Mouse (Mus musculus): ENCODE measurements around the gene Cabp1. TPM values are rescaled to one million over a fixed set of nuclear protein-coding genes. Genes with fewer than 3 reads are reported as not detected.
"Not testable (repeated sequence)": the region's sequence is repeated elsewhere in the genome, so short reads cannot be mapped to it uniquely, and the experiment has no call there.

The Cabp1 gene
- total RNA-seq, 1 experiment from 2014 or later = not detected

GRCm38 (mm10) chr5:115158040-115158983, 35.9 kb downstream of the Cabp1 start, which contains the start of gene Mlec:
Gene Mlec, minus strand, starts transcription at chr5:115158179.
- peak; percentile 91 for ATAC-seq (ENCODE audit: extremely low read depth, insufficient number of reproducible peaks, low FRiP score, poor library complexity, severe bottlenecking)

GRCm38 (mm10) chr5:115156933-115157589, 37.1 kb downstream of the Cabp1 start:
- ATAC-seq (ENCODE audit: extremely low read depth, insufficient number of reproducible peaks, low FRiP score, poor library complexity, severe bottlenecking) = no peak

- ATAC-seq (ENCODE audit: extremely low read depth, insufficient number of reproducible peaks, low FRiP score, poor library complexity, severe bottlenecking) = no peak
These were observed 37.8 kb downstream of the Cabp1 start for GRCm38 (mm10) chr5:115156401-115156800.

GRCm38 (mm10) chr5:115155831-115156230, 38.4 kb downstream of the Cabp1 start:
- peak; percentile 46 for ATAC-seq (ENCODE audit: extremely low read depth, insufficient number of reproducible peaks, low FRiP score, poor library complexity, severe bottlenecking)

GRCm38 (mm10) chr5:115155156-115155631, 39.0 kb downstream of the Cabp1 start:
- no peak for ATAC-seq (ENCODE audit: extremely low read depth, insufficient number of reproducible peaks, low FRiP score, poor library complexity, severe bottlenecking)

- no peak for ATAC-seq (ENCODE audit: extremely low read depth, insufficient number of reproducible peaks, low FRiP score, poor library complexity, severe bottlenecking)
These were observed 41.8 kb downstream of the Cabp1 start for GRCm38 (mm10) chr5:115152132-115152956.

- ATAC-seq (ENCODE audit: extremely low read depth, insufficient number of reproducible peaks, low FRiP score, poor library complexity, severe bottlenecking) = no peak
These were observed 42.7 kb downstream of the Cabp1 start for GRCm38 (mm10) chr5:115151457-115151856.

GRCm38 (mm10) chr5:115150991-115151390, 43.2 kb downstream of the Cabp1 start:
- no peak for ATAC-seq (ENCODE audit: extremely low read depth, insufficient number of reproducible peaks, low FRiP score, poor library complexity, severe bottlenecking)

- peak; percentile 65 for ATAC-seq (ENCODE audit: extremely low read depth, insufficient number of reproducible peaks, low FRiP score, poor library complexity, severe bottlenecking)
These were observed 44.3 kb downstream of the Cabp1 start for GRCm38 (mm10) chr5:115149675-115150459.

GRCm38 (mm10) chr5:115148872-115149271, 45.3 kb downstream of the Cabp1 start:
- not testable (repeated sequence) for ATAC-seq (ENCODE audit: extremely low read depth, insufficient number of reproducible peaks, low FRiP score, poor library complexity, severe bottlenecking)

GRCm38 (mm10) chr5:115148378-115148777, 45.8 kb downstream of the Cabp1 start:
- ATAC-seq (ENCODE audit: extremely low read depth, insufficient number of reproducible peaks, low FRiP score, poor library complexity, severe bottlenecking) = no peak

- ATAC-seq (ENCODE audit: extremely low read depth, insufficient number of reproducible peaks, low FRiP score, poor library complexity, severe bottlenecking) = no peak
These were observed 46.8 kb downstream of the Cabp1 start for GRCm38 (mm10) chr5:115147388-115147787.

- no peak for ATAC-seq (ENCODE audit: extremely low read depth, insufficient number of reproducible peaks, low FRiP score, poor library complexity, severe bottlenecking)
These were observed 47.4 kb downstream of the Cabp1 start for GRCm38 (mm10) chr5:115146747-115147130.

- ATAC-seq (ENCODE audit: extremely low read depth, insufficient number of reproducible peaks, low FRiP score, poor library complexity, severe bottlenecking) = no peak
These were observed 48.0 kb downstream of the Cabp1 start for GRCm38 (mm10) chr5:115145976-115146746.

- ATAC-seq (ENCODE audit: extremely low read depth, insufficient number of reproducible peaks, low FRiP score, poor library complexity, severe bottlenecking) = no peak
These were observed 48.8 kb downstream of the Cabp1 start for GRCm38 (mm10) chr5:115145253-115145968.

- no peak for ATAC-seq (ENCODE audit: extremely low read depth, insufficient number of reproducible peaks, low FRiP score, poor library complexity, severe bottlenecking)
These were observed 49.7 kb downstream of the Cabp1 start for GRCm38 (mm10) chr5:115144471-115144870.

GRCm38 (mm10) chr5:115143552-115143951, 50.6 kb downstream of the Cabp1 start:
- no peak for ATAC-seq (ENCODE audit: extremely low read depth, insufficient number of reproducible peaks, low FRiP score, poor library complexity, severe bottlenecking)
